Mouse (Mus musculus) mature B cell (primary cell): ENCODE data around the gene Ppp6r2.

Source experiments
- in situ Hi-C: fragments of 300-500 bp; cut with MboI; formaldehyde crosslinking; loops from 2 replicates; pipeline ENCODE4 v1.14.3; 2019

Gene Ppp6r2

DNA sequence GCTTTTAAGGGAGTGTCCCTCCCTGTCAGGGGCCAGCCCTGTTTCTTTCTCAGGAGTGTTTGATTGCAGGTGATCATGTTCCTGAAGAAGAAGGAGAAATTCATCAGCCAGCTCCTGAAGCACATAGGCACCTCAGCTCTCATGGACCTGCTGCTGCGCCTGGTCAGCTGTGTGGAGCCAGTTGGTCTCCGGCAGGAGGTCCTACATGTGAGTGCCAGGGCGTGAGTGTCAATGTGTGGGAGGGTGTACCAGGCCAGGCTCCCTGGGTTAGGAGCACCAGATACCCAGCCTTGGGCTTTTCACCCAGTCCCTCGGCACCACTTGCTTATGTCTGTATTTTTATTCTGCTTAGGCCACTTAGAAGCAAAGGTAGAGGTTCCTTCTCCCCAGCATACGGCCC, 47.6 kb downstream of the Ppp6r2 start:
- in situ Hi-C loops = no loop called here

DNA sequence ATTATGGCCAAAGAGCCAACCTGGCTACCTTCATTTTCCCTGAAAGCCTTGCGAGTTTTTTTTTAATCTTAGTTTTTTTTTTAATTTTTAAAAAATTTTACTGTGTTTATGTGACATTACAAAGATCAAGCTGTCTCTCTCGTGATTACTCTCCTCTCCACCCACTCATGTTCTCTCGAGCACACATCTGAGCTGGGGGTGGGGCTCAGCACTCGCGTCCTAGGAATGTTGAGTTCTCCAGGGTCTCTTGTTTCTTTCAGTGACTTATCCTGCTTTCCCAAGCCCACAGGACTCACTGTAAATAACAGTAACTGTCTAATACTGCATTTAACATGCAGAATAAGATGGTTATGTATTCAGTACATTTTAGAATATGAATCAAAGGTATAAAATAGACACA, 53.1 kb downstream of the Ppp6r2 start:
- in situ Hi-C loops = no loop called here

DNA sequence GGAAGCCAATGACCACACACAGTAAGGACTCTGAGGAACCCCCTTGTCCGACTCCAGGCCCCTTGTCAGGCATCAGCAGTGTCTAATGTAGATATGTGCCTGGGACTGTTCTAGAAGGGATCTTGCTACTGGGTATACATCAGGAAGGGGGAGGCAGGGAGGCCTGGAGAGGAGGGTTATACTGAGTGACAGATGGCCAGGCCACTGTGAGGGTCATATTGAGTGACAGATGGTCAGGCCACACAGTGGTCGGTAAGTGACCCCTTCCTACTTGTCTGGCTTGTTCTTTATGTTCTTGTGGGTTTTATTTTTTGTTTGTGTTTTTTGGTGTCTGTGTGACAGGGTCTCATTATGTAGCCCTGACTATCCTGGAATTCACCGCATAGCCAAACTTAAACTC, 64.1 kb downstream of the Ppp6r2 start:
- in situ Hi-C loops = no loop called here

DNA sequence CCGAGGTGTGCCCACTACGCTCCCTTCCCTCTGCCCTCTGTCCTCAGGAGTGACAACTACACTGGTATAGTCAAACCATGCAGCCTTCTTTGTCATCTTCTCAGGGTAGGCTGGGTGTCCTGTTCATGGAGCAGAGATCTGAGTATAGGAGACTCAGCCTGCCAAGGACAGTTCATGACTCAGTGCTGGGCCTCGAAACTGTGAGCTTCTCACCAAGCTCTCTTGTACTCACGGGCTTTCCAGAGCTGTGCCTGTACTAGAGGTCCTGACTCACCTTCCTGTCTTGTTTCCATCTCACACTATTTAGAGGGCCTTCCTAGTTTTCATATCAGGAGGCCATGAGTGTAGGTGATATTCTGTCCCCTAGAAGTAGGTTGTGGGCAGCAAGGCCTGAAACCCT, 66.0 kb downstream of the Ppp6r2 start:
- in situ Hi-C loops = no loop called here

DNA sequence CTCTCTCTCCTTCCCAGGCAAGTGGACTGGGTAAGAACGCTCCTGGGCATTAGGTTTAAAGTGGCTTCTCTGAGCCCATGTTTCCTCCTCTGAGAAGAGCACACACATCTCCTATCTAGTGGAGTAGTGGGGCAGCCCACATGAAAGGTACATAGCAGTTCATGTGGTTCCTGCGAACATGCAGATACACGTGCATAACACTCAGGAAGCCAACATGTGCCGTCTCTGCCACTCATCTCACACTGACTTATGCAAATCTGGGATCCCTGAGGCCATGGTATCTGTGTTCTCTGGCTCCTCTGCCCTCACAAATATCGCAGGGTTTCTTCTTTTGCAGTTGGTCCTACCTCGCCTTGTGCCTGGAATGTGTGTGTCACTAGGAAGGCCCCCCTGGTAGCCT, 71.2 kb downstream of the Ppp6r2 start:
- in situ Hi-C loops = no loop called here

DNA sequence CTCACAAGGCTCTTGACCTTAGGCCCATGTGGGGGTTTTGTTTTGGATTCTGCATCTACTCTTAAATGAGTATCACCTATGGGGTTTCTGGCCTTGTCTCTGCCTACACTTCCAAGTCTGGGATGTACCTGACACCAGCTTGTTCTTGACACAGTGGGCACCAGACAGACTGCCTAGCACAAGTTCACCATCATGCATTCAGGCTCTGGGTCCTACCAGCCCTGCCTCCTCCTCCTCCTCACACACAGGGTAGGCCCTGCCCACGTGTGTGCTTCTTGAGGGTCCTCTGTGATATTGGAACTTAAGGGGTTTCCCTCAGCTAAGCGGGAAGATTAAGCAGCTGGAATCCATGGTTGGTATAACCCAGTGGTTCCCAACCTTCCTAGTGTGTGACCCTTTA, 72.7 kb downstream of the Ppp6r2 start:
- in situ Hi-C loops = no loop called here

DNA sequence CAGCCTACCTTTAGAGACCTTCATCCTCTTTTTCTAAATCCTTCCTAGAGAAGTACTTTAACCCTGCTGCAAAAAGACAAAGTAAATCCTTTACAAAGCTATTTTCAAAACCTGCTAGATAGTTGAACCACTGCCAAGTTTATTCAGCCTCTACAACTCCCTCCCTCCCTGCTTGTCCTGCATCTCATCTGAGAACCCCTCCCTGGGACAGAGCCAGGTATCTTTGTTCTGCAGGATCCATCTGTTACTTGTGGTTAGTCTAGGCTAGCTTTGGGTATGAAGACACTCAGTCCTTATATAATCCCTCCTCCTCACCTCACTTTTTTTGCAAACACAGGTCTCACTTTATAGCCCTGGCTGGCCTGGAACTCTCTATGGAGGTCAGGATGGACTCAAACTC, 73.7 kb downstream of the Ppp6r2 start:
- in situ Hi-C loops = no loop called here

DNA sequence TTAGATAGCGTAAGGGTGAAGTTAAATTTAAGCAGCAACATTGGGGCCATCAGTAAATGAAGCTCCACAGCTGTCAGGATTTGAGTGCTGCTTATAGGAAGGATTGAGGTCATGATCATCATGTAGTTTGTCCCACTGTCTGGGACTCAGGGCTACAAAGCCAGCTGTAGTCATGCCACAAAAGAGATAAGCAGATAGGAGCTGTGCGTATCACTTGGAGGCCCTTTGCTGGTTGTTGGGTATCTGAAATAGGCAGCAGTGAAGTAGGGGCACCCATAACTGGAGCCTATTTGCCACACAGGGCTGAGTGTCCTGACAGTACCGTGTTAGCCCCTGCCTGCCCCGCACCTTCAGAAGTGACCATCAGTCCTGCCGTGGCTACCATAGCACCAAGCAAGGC, 74.1 kb downstream of the Ppp6r2 start:
- in situ Hi-C loops = no loop called here

DNA sequence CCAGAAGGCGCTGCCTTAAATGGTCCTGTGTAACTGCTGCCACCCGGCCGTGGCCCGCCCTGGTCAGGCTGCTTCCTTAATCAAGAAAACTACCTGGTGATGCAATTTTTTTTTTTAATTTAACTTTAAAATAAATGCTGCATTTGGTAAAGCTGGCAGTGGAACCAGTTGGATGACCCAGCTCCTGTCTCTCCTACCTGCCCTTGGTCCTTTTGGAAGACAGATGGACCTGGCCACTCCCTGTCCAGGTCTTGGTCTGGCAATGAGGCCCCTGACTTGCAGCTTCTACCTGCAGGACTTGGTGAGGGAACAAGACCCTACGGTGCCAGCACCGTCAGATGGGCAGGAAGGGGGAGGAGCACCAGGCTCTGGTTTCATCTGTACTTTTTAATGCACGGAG, 74.8 kb downstream of the Ppp6r2 start:
- in situ Hi-C loops = no loop called here

DNA sequence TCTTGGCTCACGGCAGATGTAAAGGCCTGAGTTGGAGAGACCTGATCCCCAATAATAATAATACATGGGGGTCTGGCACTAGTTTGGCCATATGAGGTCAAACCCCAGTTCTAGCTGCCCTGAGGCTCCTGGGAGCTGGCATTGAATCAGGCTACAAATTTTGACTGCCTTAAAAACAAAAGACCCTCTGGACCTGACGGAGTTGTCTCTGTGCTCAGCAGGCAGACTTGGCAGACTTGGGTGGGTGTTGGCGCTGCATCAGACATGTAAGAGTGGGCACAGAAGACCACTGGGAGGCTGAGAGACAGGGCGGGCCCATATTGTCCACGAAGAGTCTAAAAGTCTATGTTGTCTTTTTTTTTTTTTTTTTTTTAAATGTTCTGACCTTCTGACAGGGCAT, 75.2 kb downstream of the Ppp6r2 start:
- in situ Hi-C loops = no loop called here

DNA sequence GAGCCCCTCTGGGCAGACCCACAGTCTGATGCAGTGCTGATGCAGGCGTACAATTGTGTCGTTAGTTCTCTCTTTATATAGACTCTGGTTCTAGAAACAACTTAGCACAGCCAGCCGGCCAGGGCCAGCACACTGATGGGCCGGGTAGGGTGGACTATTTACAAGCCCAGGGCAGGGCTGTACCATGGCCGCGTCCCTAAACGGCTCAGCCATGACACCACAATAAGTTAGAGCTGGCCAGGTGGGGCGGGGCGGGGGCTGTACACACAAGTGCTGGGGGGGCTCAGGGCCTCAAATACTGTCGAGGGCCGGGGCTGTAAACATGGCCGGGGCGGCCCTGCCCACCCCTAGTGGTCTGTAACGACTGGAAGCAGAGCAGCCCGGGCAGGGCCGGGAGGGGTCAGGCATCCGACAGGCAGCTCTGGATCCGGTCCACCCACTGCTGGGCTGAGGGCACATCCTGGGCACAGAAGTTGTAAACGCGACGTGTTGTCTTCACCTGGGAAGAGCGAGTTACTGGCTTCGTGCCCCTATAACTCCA, 76.9 kb downstream of the Ppp6r2 start:
- in situ Hi-C loops = no loop called here

DNA sequence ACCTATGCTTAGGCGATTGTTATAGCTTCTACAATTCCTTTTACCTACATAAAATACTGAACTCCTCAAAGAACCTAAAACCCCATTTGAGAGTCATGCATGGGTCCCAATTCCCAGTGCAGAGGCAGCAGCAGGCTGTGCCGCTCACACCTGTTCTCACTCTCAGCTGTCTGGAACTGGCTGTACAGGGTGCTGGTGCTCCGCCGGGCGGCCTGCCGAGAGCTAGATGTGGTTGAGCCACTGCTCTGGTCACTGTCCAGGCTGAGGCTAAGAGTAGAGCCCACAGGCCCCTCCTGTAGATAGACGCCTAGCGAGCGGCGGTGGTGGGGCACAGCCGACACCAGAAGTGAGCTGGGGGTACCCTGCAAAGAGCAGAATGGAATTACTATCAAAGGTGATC, 78.1 kb downstream of the Ppp6r2 start:
- in situ Hi-C loops = no loop called here

DNA sequence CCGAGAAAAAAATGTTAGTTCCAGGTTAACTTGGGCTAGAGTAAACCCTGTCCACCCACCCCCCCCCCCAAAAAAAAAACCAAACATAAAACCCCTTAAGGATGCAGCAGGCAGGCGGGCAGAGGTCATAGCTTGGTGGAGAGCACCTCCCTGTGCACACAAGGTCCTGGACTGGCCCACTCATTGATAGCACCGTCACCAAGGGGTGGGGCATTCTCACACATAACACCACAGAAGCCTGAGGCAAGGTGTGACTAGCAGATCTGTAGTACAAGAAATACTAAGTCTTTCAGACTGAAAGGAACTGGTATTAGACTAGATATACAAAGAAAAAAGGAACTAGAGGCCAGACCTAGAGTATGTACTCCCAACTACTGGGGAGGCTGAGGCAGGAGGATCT, 80.2 kb downstream of the Ppp6r2 start:
- in situ Hi-C loops = no loop called here

DNA sequence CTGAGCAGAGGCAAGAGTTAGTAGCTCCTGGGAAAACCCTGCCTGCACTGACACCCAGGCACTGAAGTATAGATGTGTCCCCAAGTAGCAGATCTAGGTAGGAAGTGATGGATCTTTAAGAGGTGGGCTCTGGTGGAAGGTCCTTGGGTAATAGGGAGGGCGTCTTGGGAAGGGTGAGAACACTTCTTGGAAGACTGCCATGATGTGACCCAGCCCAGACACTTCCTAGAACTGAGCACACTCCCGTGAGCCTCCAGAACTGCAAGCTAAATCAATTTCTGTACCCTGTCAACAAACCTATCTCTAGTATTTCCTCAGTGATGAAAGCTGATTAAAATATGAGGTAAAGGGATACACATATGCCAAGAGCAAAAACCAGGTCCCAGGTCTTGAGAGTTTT, 81.4 kb downstream of the Ppp6r2 start:
- in situ Hi-C loops = no loop called here

DNA sequence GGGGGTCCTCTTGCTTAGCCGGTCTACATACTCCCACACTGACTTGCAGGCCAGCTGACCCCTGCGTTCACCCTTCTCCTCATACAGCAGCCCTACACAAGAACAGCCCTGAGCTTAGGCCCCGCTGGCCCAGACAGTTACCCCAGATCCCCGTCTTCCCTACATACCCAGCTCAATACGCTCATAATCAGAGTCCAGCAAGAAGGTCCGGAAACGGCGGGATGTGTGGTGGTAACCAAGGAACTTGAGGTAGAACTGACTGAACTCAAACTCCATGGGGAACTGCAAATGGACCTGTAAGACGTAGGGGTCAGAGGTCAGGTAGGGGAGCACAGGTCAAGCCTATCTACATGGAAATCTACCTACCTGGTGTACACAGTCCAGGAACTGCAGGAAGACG, 82.4 kb downstream of the Ppp6r2 start:
- in situ Hi-C loops = no loop called here

DNA sequence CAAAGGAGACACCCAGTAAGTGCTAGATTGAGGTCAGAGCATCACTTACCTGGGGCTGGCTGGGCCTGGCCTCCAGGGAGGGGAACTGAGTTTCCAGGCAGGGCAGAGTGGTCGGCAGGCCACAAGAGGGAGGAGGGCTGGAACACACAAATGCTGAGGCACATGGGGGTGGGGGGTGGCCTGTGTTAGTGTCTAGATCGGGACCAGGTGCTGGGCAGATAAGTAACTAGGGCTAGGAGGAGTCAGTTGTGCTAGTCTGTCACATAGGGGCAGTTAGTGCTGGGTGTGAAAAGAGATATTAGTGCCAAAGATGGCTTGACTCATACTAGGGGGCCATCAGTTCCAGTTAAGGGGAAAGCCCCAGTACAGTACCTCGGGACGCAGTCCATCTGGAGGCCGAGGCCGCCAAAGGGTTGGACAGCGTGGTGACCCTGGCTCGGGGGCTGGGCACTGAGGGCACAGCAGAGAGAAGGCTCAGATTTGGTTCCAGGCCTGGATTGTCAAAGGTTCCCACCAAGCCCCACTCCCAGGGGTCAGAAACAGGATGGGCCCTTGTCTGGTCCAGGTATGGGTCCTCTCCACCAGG, 84.3 kb downstream of the Ppp6r2 start:
- in situ Hi-C loops = no loop called here

DNA sequence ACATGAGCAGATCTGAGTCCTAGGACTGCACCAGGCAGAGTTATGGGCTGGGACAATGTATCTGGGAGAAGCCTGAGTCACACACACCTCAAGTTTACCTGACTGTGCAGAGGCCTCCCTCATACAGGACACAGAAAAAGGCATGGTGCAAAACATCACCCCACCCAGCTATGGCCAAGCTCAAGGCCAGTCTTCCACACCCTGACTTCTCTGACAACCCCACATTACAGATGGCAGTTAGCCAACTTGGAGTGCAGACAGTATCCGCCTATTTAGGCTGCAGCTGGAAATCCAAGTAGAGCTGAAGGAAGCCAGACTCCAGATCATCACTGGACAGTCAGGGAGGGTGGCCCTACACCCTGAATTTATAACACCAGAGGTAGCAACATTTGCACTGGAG, 85.1 kb downstream of the Ppp6r2 start:
- in situ Hi-C loops = no loop called here

DNA sequence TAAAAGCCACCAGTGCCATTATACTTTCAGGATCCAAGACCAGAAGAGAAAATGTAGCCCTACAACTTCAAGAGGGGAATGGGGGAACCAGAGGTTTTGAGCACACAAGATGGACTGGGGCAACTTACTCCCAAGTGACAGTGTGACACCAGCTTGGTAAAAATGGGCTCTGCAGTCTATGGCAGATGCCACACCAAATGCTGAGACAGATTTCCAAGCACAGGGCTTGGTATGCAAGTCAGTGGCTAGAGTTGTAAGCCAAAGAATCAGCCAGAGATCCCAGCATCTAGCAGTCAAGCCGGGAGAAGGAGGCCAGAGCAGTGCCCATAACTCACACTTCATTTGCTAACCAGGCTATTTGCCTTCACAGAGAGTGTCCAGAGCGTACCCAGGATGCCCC, 86.3 kb downstream of the Ppp6r2 start:
- in situ Hi-C loops = no loop called here

DNA sequence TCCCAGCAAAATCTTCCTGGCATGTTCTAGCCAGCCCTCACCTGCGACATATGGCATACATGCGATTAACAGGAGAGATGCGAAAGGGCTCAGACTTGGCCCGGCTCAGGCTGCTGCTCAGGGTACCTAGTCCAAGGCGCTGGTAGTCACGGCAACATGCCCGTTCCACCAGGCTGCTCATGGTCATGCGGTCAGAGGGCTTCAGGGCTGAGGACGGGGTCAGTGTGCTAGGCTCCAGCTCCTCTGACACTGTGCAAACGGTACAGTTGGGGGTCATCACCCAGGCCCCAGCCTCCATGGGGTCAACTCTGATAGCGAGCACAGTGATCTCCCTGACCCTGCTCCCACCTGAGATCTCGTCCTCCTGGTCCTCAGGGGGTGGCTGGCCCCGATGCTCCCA, 88.8 kb downstream of the Ppp6r2 start:
- in situ Hi-C loops = no loop called here

DNA sequence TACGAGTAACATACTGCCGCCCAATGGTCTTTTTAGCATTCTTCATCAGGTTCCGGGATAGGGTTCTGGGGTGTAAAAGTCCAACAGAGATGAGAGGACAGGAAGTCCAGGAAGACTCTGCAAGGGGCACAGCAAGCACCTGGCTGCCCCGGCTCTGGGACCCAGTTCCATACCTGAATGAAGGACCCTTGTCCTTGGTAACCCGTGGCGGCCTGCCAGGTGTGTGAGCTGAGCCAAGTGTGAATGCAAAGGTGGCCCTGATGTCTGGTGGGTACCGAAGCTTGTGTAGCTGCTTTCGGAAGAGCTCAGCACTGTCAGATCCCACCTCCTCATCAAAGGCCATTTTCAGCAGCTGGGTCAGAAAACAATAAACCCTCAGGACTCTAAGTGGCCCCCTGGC, 89.2 kb downstream of the Ppp6r2 start:
- in situ Hi-C loops = no loop called here

DNA sequence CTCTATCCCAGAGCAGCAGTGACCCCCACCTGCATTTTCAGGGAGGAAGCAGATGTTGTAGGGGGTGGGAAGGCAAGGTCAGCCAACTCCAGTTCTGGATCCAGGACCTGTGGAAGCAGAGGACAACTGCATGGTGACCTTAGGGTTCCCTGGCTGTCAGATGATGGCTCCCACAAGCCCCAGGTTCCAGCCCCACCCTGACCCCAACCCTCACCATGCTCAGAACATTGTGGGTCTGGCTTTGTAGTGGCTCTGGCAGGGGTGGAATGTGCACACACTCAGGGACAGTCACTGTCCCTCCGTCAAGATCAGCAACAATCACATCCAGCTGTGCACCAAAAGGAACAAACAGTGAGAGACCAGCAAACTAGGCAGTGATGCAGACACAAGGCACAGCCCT, 94.6 kb downstream of the Ppp6r2 start:
- in situ Hi-C loops = no loop called here

DNA sequence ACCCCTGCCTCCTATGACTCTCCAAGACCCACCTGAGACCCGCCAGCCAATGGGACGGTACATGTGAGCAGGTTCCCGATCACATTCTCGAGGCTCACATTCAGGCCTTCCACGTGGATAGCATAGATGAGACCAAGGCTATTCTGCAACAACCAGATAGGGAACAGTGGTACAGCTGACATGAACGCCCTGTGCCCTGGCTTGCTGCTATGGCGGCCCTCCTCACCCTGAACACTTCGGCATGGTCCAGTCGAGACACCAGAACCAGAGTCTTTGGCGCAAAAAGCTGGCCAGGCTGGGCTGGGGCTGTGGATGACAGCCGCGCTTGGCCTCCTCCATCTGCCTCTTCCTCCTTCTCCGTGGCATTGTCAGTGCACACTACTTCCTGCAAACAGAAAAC, 96.1 kb downstream of the Ppp6r2 start:
- in situ Hi-C loops = no loop called here

DNA sequence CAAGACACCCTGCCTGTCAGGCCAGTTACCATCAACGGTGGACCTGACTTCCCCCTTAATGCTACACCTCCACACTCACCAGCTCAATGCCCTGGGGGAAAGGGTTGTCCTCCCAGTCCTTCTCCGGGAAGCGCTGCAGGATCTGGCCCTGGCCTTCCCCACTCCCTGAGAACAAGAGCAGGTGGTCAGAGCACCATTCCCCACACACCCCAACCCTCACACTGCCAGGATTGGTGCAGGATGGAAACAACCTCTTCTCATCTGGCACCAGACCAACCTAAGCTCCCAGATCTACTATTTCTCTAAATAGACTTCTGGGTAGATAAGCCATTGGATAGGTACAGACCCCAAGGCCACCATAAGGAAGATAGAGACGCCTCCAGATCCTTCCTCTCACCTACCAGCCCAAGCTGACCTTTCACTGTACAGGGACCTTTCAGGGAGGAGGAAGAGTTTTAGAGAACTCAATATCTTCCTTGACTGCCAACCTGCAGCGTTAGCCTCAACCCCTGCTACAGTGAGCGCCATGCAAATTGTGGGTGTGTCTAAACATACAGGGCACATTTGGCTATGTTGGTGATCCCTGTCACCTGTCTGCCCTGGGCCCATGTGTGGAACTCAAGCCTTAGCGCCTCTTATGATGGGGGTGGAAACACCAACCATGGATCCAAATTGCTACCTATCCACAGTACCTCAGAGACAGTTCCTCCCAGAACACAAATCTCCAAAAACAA, 97.2 kb downstream of the Ppp6r2 start:
- in situ Hi-C loops = no loop called here

DNA sequence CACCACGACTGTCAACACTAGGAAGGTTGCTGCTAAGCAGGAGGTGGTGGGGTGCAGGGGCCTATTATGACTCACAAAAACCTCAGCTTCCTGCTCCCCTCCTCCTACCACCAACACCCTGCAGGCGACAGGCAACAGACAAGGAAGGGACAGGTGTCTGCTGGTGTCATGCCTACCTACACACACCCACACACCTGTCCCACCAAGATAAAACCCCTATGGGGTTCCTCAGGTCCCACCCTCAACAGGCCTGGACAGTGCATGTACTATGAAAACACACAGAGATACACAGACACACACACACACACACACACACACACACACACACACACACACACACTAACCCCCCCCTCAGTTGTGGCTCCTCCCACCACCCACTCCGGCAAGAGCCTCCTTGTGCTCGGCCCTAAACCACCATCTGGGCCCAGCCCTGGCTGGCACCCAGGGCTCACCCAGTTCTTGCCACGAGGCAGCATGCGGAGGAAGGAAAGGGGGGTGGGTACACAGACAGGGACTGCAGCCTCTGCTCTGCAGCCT, 98.7 kb downstream of the Ppp6r2 start:
- in situ Hi-C loops = no loop called here
